Mouse (Mus musculus): ENCODE data around the gene Tjap1. TPM values are rescaled to one million over a fixed set of nuclear protein-coding genes. Genes with fewer than 3 reads are reported as not detected.
A peak's percentile ranks its signal among the peaks of the same experiment; 100 is the strongest.

Tjap1 gene
- total RNA-seq (2021), result 10 to 100 TPM; 47.6 to 49.6 TPM

- DNase-seq (ENCODE audit: extremely low spot score in 1 of 2, low spot score in 1 of 2), result peak; percentile 73 to 78
These were observed at the start of gene Tjap1 for GRCm38 (mm10) chr17:46282483-46283123. Gene Tjap1 (minus strand): TSS chr17:46283026.

- DNase-seq (ENCODE audit: extremely low spot score in 1 of 2, low spot score in 1 of 2), result no peak
These were observed 45.9 kb upstream of the Tjap1 start for GRCm38 (mm10) chr17:46328723-46329122.

DNA sequence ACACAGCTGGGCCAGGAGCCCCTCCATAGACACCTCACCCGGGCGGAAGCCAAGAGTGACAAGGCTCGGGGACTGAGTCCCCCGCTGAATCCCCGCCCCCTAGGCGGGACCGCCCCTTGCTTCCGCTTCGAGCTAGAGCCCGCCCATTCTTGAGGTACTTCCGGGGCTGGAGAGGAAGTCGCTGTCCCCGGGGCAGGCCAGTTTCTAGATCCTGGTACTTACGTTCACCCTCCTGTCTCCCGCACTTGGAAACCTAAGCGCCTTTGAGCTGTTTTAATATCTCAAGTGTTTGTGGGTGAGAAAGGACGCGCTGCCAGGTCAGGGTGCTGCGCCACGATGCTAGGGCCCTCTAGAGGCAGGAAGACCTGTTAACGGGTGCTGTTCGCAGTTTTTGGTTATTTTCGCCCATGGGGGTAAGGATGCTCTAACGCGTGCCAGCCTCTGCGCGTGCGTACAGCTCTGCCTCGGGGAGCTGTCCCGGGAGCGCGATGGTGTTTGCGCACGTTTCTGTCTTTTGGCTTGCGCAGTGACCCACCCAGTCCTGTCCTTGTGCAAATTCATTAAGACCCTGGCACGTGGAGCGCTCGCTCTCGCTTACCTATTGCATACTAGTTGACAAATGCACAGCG is 45.2 kb upstream of the Tjap1 start, which contains the start of gene Abcc10:
Gene Abcc10 (minus strand): TSS at position 447 of the 629 bp plus-strand sequence.
- DNase-seq (ENCODE audit: extremely low spot score in 1 of 2, low spot score in 1 of 2), result peak; percentile 84 to 91

GRCm38 (mm10) chr17:46327413-46327905 is 44.6 kb upstream of the Tjap1 start:
- no peak for DNase-seq (ENCODE audit: extremely low spot score in 1 of 2, low spot score in 1 of 2)

DNA sequence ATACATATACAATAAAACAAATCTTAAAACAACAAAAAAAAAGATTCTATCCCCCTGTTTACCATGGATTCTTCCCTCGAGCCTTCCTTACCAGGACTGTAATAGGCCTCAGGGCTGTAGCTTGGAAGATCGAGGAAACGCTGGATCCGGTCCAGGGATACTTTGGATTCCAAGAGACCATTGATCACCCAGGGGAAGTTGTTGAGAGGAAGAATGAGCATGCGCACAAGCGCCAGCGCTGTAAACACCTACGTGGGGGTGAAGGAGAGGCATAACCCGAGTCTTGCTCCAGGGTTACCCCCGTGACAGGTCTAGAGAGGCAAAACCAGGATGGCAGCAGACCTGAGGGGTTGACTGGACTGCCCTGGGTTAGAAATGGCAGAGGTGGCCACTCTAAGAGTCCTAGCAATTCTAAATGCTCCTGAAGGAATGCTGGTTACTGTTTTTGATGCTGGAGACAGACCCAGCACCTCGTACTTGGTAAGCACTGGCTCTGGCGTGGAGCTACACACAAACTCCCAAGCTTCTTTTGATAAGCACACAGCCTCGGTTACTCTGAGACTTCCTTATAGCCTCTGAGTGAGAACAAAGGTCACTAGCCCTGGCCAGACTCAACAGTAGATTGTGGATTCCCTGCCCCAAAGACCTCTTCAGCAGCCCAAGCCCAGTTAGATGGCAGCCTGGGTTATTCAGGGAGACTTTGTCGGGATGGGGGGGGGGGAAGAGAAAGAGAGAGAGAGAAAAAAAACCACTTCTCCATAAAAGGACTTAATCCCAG is 39.4 kb upstream of the Tjap1 start:
- no peak for DNase-seq (ENCODE audit: extremely low spot score in 1 of 2, low spot score in 1 of 2)

GRCm38 (mm10) chr17:46320492-46320891 is 37.7 kb upstream of the Tjap1 start:
- no peak for DNase-seq (ENCODE audit: extremely low spot score in 1 of 2, low spot score in 1 of 2)

DNA sequence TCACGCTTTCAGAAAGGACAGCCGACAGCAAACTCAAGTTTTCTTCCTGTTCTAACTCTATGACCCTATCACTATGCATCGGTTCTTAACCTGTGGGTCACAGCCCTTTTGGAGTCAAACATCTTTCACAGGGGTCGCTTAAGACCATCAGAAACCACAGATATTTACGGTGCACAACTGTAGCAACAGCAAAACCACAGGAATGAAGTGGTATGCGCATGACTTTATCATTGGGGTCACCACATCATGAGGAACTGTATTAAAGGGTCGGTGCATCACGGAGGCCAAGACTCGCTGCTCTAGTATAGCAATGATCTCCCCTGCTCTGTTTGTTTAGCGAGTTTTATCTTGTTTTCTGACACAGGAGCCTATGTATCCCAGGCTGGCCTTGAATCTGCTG is 33.0 kb upstream of the Tjap1 start:
- DNase-seq (ENCODE audit: extremely low spot score in 1 of 2, low spot score in 1 of 2), result no peak

DNA sequence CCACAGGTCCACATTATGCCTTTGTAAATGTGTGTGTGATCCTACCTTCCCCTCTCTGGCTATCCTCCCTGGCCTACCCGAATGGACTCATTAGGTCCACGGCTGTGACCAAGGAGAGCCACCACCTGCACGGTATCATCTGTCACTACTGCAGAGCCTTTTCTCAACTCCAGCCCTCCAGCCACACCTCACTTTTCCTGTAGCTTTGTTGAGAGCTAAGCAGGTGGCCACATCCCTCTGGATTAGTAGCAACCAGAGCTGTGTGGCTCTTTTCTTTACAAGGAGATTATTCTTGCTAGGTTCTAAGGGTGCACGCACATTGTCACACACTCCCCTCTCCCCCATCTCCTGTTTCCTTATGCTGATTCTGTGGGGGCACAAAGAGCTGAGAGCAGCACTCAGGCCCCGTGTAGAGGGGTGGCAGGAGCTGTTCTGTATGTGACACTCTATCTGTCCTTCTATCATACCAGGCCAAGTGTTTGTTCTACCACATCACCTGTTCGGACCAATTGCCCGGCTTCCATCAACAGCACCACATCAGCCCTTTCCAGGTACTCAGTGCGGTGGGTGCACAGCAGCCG is 30.4 kb upstream of the Tjap1 start:
- no peak for DNase-seq (ENCODE audit: extremely low spot score in 1 of 2, low spot score in 1 of 2)

- no peak for DNase-seq (ENCODE audit: extremely low spot score in 1 of 2, low spot score in 1 of 2)
These were observed 27.7 kb upstream of the Tjap1 start for GRCm38 (mm10) chr17:46310515-46310914.

DNA sequence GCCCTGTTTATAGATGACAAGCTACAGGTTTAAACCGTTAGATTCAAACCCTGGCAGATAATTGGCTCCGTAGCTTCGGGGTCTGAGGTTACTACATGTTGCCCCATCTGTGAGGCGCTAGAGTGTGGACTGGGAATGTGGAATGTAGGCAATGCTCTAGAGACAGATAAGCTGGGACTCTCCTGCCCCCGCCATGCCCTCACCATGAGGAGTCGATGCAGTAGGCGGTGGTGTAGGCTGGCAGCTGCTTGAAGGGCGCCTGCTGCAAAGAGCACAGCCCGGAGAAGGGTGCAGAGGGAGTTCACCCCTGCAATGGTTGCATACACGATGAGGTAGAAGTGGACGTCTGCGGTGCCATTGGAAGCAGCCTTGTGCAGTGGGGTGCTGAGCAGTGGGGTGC is 27.0 kb upstream of the Tjap1 start:
- DNase-seq (ENCODE audit: extremely low spot score in 1 of 2, low spot score in 1 of 2), result no peak

DNA sequence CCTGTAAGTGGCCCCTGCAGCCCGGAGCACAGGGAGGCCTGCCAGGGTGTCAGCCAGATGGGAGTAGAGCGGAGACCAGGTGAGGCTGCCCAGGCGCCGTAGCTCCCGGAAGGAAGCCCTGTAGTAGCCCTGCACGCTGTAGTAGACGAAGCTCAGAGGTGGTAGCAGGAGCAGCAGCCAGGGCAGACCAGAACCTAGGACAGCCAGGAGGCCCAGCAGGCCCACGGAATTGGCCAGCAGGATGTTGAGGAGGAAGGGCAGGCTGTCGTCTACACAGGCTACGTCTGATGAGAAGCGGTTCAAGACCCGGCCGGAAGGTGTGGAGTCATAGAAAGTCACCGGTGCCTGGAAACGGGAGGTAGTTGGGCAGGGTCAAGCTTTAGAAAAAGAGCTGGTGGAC is 24.1 kb upstream of the Tjap1 start:
- no peak for DNase-seq (ENCODE audit: extremely low spot score in 1 of 2, low spot score in 1 of 2)

DNA sequence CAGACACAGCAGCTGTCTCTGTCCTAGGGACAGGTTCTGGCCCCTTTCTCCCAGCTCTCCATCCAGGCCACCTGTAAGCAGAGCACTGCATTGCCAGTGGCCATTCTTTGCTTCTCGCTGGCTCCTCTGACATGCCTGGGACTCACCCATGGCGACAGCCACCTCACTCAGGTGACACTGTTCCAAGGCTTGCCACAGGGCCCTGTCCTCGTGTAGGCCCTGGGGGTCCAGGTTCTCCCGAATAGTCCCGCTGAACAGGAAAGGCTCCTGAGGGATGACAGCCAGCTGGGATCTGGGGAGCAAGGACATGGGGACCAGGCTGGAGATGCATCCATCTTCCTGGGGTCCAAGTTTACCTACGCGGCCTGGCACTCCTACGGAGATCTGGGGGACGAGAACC is 21.4 kb upstream of the Tjap1 start:
- no peak for DNase-seq (ENCODE audit: extremely low spot score in 1 of 2, low spot score in 1 of 2)

DNA sequence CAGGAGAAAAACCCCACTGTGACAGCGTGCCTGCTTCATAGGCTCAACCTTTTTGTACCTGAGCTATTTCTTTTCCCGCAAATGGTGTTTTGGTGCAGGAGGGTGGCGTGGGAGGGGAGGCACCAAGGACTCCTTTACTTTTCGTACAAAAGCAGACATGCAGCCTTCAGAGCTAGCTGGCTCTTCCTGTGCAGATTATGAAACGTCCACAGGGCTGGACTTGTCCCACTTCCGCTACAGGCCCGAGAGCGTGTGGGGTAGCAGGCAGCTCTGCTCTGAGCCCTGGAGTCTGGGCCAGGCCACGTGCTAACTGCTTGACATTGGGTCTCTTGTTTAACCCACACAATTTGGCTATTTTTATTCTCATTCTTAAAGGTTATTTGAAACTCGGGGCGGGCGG is 19.1 kb upstream of the Tjap1 start:
- DNase-seq (ENCODE audit: extremely low spot score in 1 of 2, low spot score in 1 of 2), result no peak

GRCm38 (mm10) chr17:46298220-46298913 is 15.5 kb upstream of the Tjap1 start:
- DNase-seq (ENCODE audit: extremely low spot score in 1 of 2, low spot score in 1 of 2), result peak; percentile 79 to 89

- DNase-seq (ENCODE audit: extremely low spot score in 1 of 2, low spot score in 1 of 2), result peak; percentile 45 to 47
These were observed 14.8 kb upstream of the Tjap1 start, which contains the start of gene Dlk2 for GRCm38 (mm10) chr17:46297364-46298219. Gene Dlk2 (plus strand): TSS chr17:46297421.

DNA sequence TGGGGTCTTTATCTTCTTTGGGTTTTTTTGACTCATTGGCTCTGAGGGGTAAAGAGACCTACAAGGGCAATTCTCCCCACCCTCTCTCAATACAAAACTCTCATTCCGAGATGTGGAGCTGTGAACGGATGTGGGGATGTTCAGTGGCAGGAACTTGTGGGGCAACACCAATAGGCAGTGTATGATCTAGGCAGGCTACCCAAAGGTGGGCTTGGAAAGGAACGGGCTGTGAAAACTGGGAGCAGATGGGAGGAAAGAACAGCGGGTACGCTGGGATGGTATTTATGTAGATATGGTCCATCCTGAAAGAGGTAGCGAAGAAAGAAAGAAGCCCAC is 14.2 kb upstream of the Tjap1 start:
- no peak for DNase-seq (ENCODE audit: extremely low spot score in 1 of 2, low spot score in 1 of 2)

DNA sequence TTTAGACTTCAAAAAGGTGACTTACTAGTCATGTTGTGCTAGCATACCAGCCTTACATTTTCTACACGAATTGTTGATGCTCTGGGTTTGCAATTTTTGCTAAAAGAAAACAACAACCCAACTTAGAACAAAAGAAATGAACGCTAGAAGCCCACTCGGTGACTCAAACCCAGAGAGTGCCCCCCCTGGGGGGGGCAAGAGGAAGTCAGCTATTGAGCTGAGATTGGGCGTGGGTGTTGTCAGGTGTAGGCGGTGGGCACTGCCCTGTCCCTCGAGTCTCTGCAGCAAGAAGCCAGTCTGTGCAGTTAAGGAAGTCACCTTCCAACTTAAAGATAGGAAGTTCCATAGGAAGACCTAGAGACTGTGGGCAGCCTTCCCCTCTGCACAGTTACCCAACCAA is 13.8 kb upstream of the Tjap1 start:
- no peak for DNase-seq (ENCODE audit: extremely low spot score in 1 of 2, low spot score in 1 of 2)

DNA sequence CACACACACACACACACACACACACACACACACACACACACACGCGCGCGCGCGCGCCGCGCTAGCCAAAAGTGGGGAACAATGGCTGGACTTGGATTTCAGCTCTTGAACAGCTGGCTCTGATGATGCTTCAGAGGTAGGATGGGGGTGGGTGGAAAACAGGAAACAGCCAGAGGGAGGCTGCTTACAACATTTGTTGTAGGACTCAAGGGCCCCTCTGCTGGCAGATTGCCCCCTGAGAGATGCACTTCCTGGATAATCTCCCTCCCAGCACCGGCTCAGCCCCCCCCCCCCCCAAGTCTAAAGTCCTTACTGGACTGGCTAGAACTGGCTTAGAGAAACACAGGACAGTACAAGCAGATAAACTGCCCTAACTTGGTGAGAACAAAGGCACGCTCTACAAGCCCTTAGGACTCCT is 4.9 kb upstream of the Tjap1 start:
- no peak for DNase-seq (ENCODE audit: extremely low spot score in 1 of 2, low spot score in 1 of 2)

GRCm38 (mm10) chr17:46285407-46285806 is 2.6 kb upstream of the Tjap1 start:
- no peak for DNase-seq (ENCODE audit: extremely low spot score in 1 of 2, low spot score in 1 of 2)

Measured in layer of hippocampus, postnatal 25 days (tissue).